In the genomic region with DNA sequence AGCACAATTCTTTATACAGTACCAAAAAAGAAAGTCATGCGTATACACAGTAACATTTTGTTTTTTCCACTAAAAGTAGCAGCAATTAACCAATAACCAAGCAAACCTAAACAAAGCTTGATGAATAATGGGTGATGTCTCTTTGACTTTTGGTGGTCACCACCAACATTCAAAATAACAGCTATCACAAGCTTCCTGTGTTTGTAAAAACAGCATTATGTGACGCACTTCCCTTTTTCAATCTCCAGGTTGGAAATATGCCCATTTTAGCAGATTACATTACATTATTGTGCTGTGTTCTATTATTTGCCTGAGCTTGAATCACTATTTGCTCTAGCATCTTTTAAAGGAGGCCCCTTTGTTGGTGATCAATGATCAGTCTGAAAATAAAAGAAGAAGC, we compare ENCODE assay signal across 20 mouse cellular contexts.
DNase-seq lines count a peak whose midpoint lies in the region; ATAC-seq and TF ChIP-seq lines count a peak whose summit lies in the region.
"Had no signal": no experiment of that assay in that cellular context is flagged by ENCODE, and none has a peak within 500 bp of the region (broad histone marks: within the 10 kb centered on the region; RNA-seq: fewer than 3 reads in every experiment).

No protein-coding gene starts in this region.

- no peak overlapping the region for H3K4me3 ChIP-seq in kidney, adult 2 months (ENCODE audit: insufficient read depth, low read depth, low read length)
- H3K4me3 ChIP-seq in lung, adult 2 months (replicated peaks; ENCODE audit: extremely low read depth, low read depth, low read length): no peak overlapping the region
- H3K4me3 ChIP-seq in liver, embryonic 11.5 days (ENCODE audit: low read depth, low read length): no peak overlapping the region
- H3K4me3 ChIP-seq: embryonic facial prominence, embryonic 12.5 days; forebrain, embryonic 15.5 days; heart, embryonic 10.5 days; heart, embryonic 15.5 days; hindbrain, embryonic 10.5 days had no signal

- no peak overlapping the region for H3K4me2 ChIP-seq in liver, embryonic 11.5 days
- H3K4me2 ChIP-seq: embryonic facial prominence, embryonic 12.5 days; forebrain, embryonic 15.5 days; heart, embryonic 15.5 days; hindbrain, embryonic 14.5 days had no signal

- no peaks in the 10 kb centered on the region for H3K36me3 ChIP-seq in kidney, adult 2 months (ENCODE audit: control insufficient read depth, insufficient read depth, low read length)
- H3K36me3 ChIP-seq in liver, embryonic 11.5 days (ENCODE audit: control insufficient read depth, insufficient read depth, low read length): no peaks in the 10 kb centered on the region
- H3K36me3 ChIP-seq: embryonic facial prominence, embryonic 12.5 days; forebrain, embryonic 15.5 days; heart, embryonic 10.5 days; heart, embryonic 15.5 days; hindbrain, embryonic 10.5 days had no signal

- WGBS in kidney, adult 2 months: 77% methylated on average over 2 of the region's 2 CpGs
- WGBS in lung, adult 2 months: 67% methylated on average over 2 of the region's 2 CpGs
- WGBS in liver, embryonic 11.5 days: 92% methylated on average over 2 of the region's 2 CpGs

- no peaks in the 10 kb centered on the region for H3K9me3 ChIP-seq in liver, embryonic 11.5 days (ENCODE audit: control insufficient read depth, low read length)
- H3K9me3 ChIP-seq: embryonic facial prominence, embryonic 12.5 days; forebrain, embryonic 15.5 days; heart, embryonic 10.5 days; heart, embryonic 15.5 days; hindbrain, embryonic 10.5 days had no signal

- ATAC-seq in hematopoietic stem cell, adult 5-6 weeks (replicated peaks in 1 of 2; ENCODE audit: insufficient read depth in 1 of 2, low FRiP score in 2 of 2, low TSS enrichment in 1 of 2, low read depth in 1 of 2, poor library complexity in 2 of 2, severe bottlenecking in 2 of 2): peak; percentile 27 to 39; a peak in 1 of 4 replicates
- no peak for ATAC-seq in liver, embryonic 11.5 days (replicated peaks; ENCODE audit: low FRiP score)
- no peak for ATAC-seq in megakaryocyte, adult 5-6 weeks (ENCODE audit: poor library complexity, severe bottlenecking)
- ATAC-seq: forebrain, embryonic 15.5 days had no signal

- peak; percentile 2 for DNase-seq in kidney, adult 2 months
- no peak for DNase-seq in kidney, postnatal 4 days
- peak; percentile 5 for DNase-seq in lung, postnatal 10 days
- no peak for DNase-seq in lung, adult 2 months
- DNase-seq in liver, embryonic 11.5 days (ENCODE audit: low spot score): no peak
- DNase-seq: adrenal gland, adult 2 months; adrenal gland, postnatal 25 days; cerebellum, adult 18-20 months; cerebellum, adult 9-11 months; gastrocnemius, postnatal 36 days; heart, adult 11 months; heart, postnatal 14 days had no signal

- H3K27me3 ChIP-seq in kidney, adult 2 months (replicated peaks; ENCODE audit: control insufficient read depth, insufficient read depth, low read length): no peaks in the 10 kb centered on the region
- H3K27me3 ChIP-seq in liver, embryonic 11.5 days (replicated peaks; ENCODE audit: control insufficient read depth, insufficient read depth, low read length): no peaks in the 10 kb centered on the region
- H3K27me3 ChIP-seq: embryonic facial prominence, embryonic 12.5 days; forebrain, embryonic 15.5 days; heart, embryonic 15.5 days had no signal

- no peaks in the 10 kb centered on the region for H3K4me1 ChIP-seq in kidney, adult 2 months (ENCODE audit: control insufficient read depth, insufficient read depth, low read length)
- no peaks in the 10 kb centered on the region; the same call in 1 of the 2 replicates for H3K4me1 ChIP-seq in lung, adult 2 months (ENCODE audit: control insufficient read depth, insufficient read depth, low read length)
- no peaks in the 10 kb centered on the region for H3K4me1 ChIP-seq in liver, embryonic 11.5 days (replicated peaks; ENCODE audit: control insufficient read depth, insufficient read depth, low read length)
- H3K4me1 ChIP-seq: embryonic facial prominence, embryonic 12.5 days; forebrain, embryonic 15.5 days; heart, embryonic 10.5 days; heart, embryonic 15.5 days; hindbrain, embryonic 10.5 days had no signal

- no peak for TF ChIP-seq POLR2A in kidney, adult 2 months (IDR thresholded peaks at IDR 0.05; ENCODE audit: low read depth, low read length)
- no peak for TF ChIP-seq POLR2A in lung, adult 2 months (IDR thresholded peaks at IDR 0.05; ENCODE audit: borderline replicate concordance, extremely low read depth, low read depth, low read length)

- H3K9ac ChIP-seq in liver, embryonic 11.5 days (ENCODE audit: low read depth, low read length): no peak overlapping the region
- H3K9ac ChIP-seq: embryonic facial prominence, embryonic 12.5 days; forebrain, embryonic 15.5 days; heart, embryonic 15.5 days; hindbrain, embryonic 14.5 days had no signal

- H3K27ac ChIP-seq in kidney, adult 2 months (ENCODE audit: insufficient read depth, low read depth, low read length): no peak overlapping the region
- no peak overlapping the region for H3K27ac ChIP-seq in liver, embryonic 11.5 days (ENCODE audit: low read depth, low read length)
- H3K27ac ChIP-seq: embryonic facial prominence, embryonic 12.5 days; forebrain, embryonic 15.5 days; heart, embryonic 10.5 days; heart, embryonic 15.5 days; hindbrain, embryonic 10.5 days; hindbrain, embryonic 14.5 days had no signal

- TF ChIP-seq CTCF in kidney, adult 2 months (conservative IDR thresholded peaks at IDR 0.05; ENCODE audit: insufficient read depth, insufficient read length, low read depth, low read length): no peak
- TF ChIP-seq CTCF in lung, adult 2 months (IDR thresholded peaks at IDR 0.05; ENCODE audit: insufficient read depth, low read length): no peak

Comparison
In these comparisons a context has a peak if more than half of its experiments do, and no peak if none do; other contexts are left out.
1. DNase-seq: peak in kidney, adult 2 months (single experiment) and lung, postnatal 10 days (single experiment); none in kidney, postnatal 4 days (0 of 2), lung, adult 2 months (single experiment) and liver, embryonic 11.5 days (single experiment).
2. ATAC-seq: peak in hematopoietic stem cell, adult 5-6 weeks (2 of 2); none in liver, embryonic 11.5 days (single experiment) and megakaryocyte, adult 5-6 weeks (single experiment).